Mouse (Mus musculus) E14TG2a.4 (cell line): ENCODE measurements around the gene Ccdc17.

ENCODE experiments used
- H3K27me3 ChIP-seq: 2 replicates; pipeline ENCODE4 v1.6.1; 2014; ENCODE audit warnings: low read length, control low read depth; ENCODE audit not compliant: insufficient read depth
- H3K36me3 ChIP-seq: 2 replicates; pipeline ENCODE4 v1.6.1; 2014; ENCODE audit warnings: low read length, control low read depth; ENCODE audit not compliant: insufficient read depth
- H3K4me1 ChIP-seq: replicated peaks from 2 replicates; pipeline ENCODE4 v1.6.1; 2014; ENCODE audit warnings: low read depth, low read length, control low read depth
- H3K4me3 ChIP-seq: replicated peaks from 2 replicates; pipeline ENCODE4 v1.5.1; 2014; ENCODE audit warnings: mild to moderate bottlenecking, low read length
- H3K9me3 ChIP-seq: 2 replicates; pipeline ENCODE4 v1.6.1; 2014; ENCODE audit warnings: low read length, control low read depth
- CTCF ChIP-seq: conservative IDR thresholded peaks from 2 replicates; pipeline ENCODE4 v1.5.1; 2014; ENCODE audit warnings: low read length
- NANOG ChIP-seq: IDR thresholded peaks from 2 replicates; pipeline ENCODE4 v1.6.1; 2014; ENCODE audit warnings: borderline replicate concordance, low read length, mixed read lengths
- POU5F1 ChIP-seq: IDR thresholded peaks from 2 replicates; pipeline ENCODE4 v1.6.1; 2014; ENCODE audit warnings: low read length, borderline replicate concordance

Gene Ccdc17

GRCm38 (mm10) chr4:116596379-116596778 lies at the start of gene Ccdc17:
Ccdc17 (plus strand) TSS chr4:116596654.
- no peaks in the 10 kb centered on the region for H3K9me3 ChIP-seq
- peaks cover 45% of the 10 kb centered on the region for H3K4me1 ChIP-seq
- no peaks in the 10 kb centered on the region for H3K27me3 ChIP-seq
- no peak for TF ChIP-seq POU5F1
- TF ChIP-seq CTCF, result no peak
- no peak for TF ChIP-seq NANOG
- H3K4me3 ChIP-seq, result peak within 1 kb of the TSS; percentile 92
- peaks cover 61% of the 10 kb centered on the region for H3K36me3 ChIP-seq

DNA sequence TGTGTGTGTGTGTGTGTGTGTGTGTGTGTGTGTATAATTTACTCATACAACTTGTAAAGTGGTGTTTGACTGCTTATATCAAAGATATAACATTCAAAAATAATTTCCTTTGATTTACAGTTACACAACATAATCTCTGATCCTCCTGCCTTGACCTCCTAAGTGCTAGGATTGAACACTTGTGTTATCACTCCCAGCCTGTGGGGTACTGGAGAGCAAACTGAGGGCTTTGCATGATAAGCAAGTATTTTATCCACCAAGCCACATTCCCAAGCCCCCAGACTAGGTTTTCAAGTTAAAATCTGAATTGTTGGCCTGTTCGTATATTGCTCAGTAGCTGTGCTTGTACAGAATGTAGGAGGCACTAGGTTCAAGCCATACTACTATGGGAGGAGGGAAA lies 46.0 kb upstream of the Ccdc17 start:
- Histone ChIP-seq H3K4me3 (no peak overlapping the region), H3K4me1 (peaks cover 18% of the 10 kb centered on the region), H3K27me3 (no peaks in the 10 kb centered on the region), H3K9me3 (no peaks in the 10 kb centered on the region), H3K36me3 (peaks cover 36% of the 10 kb centered on the region)
- no peak for TF ChIP-seq NANOG

DNA sequence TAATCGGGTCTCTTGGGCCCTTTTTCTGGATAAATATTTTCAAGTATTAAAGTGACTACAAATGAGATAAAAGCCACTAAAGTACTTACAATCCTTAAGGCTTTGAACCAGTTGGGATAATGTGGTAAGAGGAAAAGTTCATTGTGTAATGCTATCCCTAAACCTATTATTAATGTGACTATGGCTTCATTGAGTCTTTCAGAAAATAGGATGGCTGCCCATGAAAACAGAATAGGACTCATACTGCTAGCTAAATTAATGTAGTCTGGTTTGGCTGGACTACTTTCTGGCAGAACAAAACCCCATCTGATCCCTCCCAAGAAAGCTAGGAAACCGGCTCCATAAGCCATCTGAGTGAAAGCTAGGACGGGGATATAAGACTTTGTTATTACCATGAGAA lies 43.4 kb upstream of the Ccdc17 start:
- TF ChIP-seq CTCF, result no peak
- TF ChIP-seq POU5F1, result no peak
- no peak for TF ChIP-seq NANOG
- no peaks in the 10 kb centered on the region for H3K9me3 ChIP-seq
- peaks cover 36% of the 10 kb centered on the region for H3K36me3 ChIP-seq
- peaks cover 27% of the 10 kb centered on the region for H3K4me1 ChIP-seq
- H3K27me3 ChIP-seq, result no peaks in the 10 kb centered on the region
- H3K4me3 ChIP-seq, result no peak overlapping the region

DNA sequence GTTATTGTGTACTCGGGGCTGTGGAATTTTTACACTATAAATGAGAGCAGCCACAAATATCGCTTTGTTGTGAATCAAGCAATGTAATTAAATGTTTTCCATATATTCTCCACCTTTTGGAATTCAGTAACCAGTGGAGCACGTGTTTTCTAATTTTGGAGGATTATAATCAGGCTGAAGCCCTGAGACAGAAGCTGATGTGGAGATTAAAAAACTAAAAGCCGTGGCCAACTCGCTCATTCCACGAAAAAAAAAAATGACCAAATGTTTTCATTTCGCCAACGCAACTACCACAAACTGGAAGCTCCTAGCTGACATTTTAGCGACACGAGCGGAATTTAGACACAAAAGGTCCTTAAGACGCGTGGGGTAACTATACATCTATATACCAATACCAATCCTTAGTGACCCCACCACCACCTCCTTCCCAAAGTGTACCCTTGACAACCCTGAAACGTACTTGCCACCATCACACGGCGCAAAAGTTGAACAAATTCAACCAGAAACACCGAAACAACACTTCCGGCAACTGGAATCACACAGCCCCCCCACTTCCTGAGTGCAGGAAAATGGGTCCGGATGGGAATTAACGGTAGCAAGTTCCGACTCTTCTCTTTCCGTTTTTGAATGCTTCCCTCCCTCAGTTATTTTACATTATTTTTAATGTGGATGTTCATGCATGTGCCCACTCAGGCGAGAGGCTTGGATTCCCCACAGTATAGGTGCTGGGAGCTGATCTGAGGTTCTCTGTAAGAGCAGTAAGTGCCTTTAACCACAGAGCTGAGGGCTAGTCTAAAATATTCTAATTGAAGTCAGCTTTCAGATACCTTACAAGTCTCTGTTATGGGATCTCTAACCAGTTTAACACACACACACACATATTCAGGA lies 40.8 kb upstream of the Ccdc17 start, which contains the start of gene Tmem69:
TSS of gene Tmem69 (minus strand) at position 524 of the 888 bp plus-strand sequence.
- Histone ChIP-seq H3K4me1 (peaks cover 48% of the 10 kb centered on the region), H3K9me3 (no peaks in the 10 kb centered on the region), H3K27me3 (no peaks in the 10 kb centered on the region), H3K4me3 (peak within 1 kb of the TSS; percentile 96), H3K36me3 (peaks cover 42% of the 10 kb centered on the region)
- TF ChIP-seq CTCF (no peak), NANOG (no peak), POU5F1 (0 out of 2 replicates have a peak, but pooled peaks have one; percentile 27)

DNA sequence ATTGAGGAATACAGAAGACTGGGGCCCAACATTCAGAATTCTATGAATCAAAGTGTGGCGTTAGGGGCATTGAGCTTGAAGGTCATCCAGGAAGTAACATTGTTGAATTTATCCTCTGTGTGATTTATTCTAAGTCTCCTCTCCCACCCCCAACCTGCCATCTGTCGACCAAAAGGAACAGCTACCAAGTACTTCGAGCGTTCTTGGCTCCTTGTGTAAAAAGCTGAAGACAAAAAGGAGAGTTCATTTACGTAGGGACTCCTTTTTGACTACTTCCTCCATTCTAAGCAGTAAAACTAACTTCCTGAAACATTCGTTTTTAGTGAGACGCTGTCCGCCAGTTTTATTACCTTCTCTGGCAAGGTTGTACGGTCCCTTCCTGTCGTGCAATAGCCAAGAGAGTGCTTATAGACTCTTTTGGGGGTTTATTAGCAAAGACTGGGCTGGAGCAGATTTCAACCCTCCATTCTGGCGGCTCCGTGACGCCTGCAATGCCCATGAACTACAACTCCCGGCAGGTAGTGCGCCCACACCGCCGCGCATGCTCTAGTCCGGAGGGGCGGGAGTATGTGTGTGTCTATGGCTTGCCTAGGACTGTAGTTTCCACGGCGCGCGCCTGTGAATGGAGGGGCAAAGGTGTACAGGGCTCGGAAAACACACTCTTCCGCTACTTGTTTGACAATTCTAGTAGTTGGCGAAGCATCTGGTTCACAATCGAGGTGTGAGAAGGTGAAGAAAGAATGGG lies 39.7 kb upstream of the Ccdc17 start:
- no peaks in the 10 kb centered on the region for H3K9me3 ChIP-seq
- TF ChIP-seq NANOG (no peak), CTCF (no peak), POU5F1 (no peak)

DNA sequence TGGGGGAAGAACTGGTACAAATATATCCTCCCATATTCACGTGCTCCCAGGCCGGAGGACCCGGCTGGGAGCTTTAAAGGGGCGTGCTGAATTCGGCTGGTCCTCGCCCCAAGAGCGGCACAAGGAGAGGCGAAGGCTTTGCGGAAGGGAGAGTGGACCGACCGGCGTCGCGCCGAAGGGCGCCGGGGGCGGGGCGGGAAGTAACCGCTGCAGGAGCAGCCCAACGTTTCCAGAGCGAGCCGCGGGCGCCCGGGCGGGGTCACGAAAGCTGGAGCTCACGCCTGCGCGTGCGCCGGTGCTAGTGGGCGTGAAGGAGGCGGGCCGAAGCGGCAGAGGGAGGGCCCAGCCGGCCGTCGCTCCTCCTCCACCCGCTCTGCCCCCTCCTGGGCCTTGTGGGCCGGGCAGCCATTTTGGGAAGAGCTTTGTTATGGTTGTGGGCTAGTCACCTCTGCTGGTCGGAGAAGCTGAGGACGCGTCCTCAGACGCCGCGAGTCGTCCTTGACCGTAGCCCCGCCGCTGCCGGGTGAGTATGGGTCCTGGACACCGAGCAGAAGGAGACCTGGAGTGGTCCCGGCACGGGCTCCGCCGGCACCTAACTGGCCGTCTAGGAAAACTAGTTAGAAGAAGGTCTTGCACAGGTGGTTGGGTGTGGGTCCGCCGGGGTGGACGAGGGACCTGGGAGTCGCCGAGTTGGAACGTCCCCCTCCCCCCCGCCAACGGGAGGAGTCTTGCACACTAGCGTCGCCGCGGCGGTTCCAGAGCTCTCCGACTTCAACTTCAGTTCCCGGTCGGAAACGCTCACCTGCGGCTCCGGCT lies 38.9 kb upstream of the Ccdc17 start, which contains the start of gene Gpbp1l1:
TSS of gene Gpbp1l1 (plus strand) at position 353 of the 816 bp plus-strand sequence.
- Histone ChIP-seq H3K4me3 (peak within 1 kb of the TSS; percentile 96), H3K9me3 (no peaks in the 10 kb centered on the region), H3K4me1 (peaks cover 61% of the 10 kb centered on the region), H3K36me3 (peaks cover 37% of the 10 kb centered on the region), H3K27me3 (no peaks in the 10 kb centered on the region)
- TF ChIP-seq POU5F1, result no peak
- TF ChIP-seq CTCF, result no peak
- no peak for TF ChIP-seq NANOG

More for the DNA sequence above, 39.7 kb upstream of the Ccdc17 start:
- Histone ChIP-seq H3K27me3 (no peaks in the 10 kb centered on the region), H3K36me3 (peaks cover 40% of the 10 kb centered on the region), H3K4me3 (peak overlapping the region; percentile 96), H3K4me1 (peaks cover 55% of the 10 kb centered on the region)

DNA sequence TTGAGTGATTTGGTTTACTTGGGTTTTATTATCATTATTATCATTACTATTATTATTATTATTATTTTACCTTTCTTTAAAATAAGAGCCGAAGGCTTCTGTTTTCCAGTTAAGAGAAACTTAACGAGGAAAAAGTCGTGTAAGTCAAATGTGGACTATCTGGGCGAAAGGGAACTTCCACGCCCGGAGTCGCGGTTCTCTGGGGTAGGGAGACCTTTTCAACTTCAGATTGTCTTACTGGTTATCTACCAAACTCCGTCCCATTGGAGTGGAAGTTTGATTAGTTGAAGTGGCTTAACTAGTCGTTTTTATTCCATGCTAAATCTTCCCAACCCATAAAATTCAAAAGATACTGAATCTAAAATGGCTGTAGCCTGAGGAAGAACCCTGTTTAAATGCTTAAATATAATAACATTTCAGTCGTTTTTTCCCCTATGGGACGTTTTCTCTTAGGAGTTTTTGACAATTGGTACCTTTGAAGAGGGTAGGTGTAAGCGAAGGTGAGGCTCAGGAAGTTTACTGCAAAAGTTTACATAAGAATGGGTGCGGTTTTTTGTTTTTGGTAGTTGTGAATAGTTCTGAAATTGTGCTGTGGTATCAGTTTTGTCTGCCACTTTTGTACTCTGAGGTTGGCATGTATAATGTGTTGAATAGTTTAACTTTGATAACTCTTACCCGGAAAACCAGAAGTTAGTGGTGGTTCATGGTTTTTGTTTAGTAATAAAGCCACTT lies 38.1 kb upstream of the Ccdc17 start:
- H3K27me3 ChIP-seq, result no peaks in the 10 kb centered on the region
- H3K4me1 ChIP-seq, result peaks cover 63% of the 10 kb centered on the region
- TF ChIP-seq POU5F1 (no peak), NANOG (no peak), CTCF (no peak)
- no peaks in the 10 kb centered on the region for H3K9me3 ChIP-seq
- H3K4me3 ChIP-seq, result peak overlapping the region; percentile 96
- peaks cover 34% of the 10 kb centered on the region for H3K36me3 ChIP-seq
